Mouse (Mus musculus) brain, embryonic 14.5 days (tissue): Measurements from ENCODE around the gene Plekha7.

ENCODE experiments used
- CTCF ChIP-seq: fragments of 200-500 bp; IDR thresholded peaks from 2 replicates; pipeline ENCODE4 v1.5.1; 2012; ENCODE audit warnings: inconsistent platforms, mild to moderate bottlenecking, moderate library complexity, borderline replicate concordance; ENCODE audit not compliant: insufficient read depth, insufficient read length; ENCODE audit errors: extremely low read depth
- POLR2A ChIP-seq: fragments of 200-500 bp; IDR thresholded peaks from 2 replicates; pipeline ENCODE4 v1.6.1; 2012; ENCODE audit warnings: mild to moderate bottlenecking, inconsistent platforms, borderline replicate concordance; ENCODE audit not compliant: poor library complexity, insufficient read depth, insufficient read length, severe bottlenecking; ENCODE audit errors: extremely low read depth

DNA sequence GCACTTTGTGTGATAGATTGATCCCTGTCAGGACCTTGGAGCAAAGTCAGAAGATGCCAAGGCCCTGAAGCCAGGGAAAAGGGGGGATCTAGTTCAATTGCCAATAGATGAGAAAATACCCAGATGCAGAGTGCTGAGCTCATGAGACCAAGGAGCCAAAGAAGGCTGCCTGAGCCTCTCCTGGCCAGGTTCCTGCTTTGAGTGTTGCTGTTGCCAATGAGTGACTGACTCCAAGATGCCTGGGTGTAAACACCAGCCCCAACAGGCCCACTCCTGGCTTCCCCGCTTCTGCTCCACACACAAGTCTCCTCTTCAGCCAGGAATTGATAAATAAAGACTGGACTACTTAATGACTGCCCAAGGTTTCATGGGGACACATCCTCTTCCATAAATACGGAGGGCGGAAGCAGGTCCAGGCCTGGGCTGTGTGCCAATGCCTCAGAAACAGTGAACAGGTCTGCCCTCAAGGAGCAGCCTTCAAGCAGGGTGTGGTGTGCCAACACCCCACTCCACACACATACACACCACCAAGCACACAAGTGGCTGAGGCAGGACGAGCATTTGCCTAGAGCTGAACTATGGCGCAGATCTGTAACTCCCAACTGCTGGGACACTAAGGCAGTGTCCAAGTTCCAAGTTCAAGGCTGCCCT is 6.4 kb downstream of the Plekha7 start:
- TF ChIP-seq POLR2A: no peak
- TF ChIP-seq CTCF: no peak
